Mouse (Mus musculus) ES-Bruce4 (cell line): ENCODE results near the gene Med16.

Experiments used
- CTCF ChIP-seq: IDR thresholded peaks from one replicate; pipeline ENCODE4 v1.8.1; 2011; ENCODE audit warnings: low read depth, low read length
- POLR2A ChIP-seq: IDR thresholded peaks from one replicate; pipeline ENCODE4 v1.8.1; 2011; ENCODE audit warnings: low read length; ENCODE audit not compliant: insufficient read depth

- no peak for TF ChIP-seq POLR2A
- TF ChIP-seq CTCF, result no peak
These were observed 36.9 kb upstream of the Med16 start for GRCm38 (mm10) chr10:79945507-79946234.
